In the genomic region with DNA sequence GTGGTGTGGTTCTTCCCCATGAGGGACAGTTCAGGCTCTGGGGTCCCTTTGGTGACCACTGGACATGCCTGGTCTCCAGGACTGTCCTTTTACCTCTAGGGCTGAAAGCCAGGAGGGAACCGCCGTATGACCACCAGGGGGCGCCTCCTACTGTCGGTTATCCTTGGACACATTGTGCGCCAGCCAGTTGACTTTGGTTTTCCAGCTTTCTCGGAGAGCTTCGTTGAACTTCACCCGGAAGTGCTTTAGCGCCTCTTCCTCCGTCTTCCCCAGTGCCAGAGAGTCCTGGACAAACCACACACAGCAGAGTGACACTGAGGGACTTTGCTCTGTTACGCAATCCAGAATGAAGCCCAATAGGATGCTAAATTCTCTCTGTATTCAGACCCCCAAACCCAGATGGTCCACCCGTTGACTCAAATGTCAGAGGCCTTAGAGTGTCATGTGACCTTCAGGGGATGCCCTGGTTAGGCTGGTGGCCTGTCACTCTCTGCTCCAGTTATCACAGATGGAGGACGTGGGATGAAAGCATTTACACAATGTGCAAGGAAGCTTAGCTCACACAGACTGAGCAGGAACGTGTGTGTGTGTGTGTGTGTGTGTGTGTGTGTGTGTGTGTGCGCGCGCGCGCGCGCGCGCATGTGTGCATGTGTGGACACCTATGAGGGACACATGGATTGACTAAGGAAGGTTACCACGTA, we compare ENCODE assay signal across 8 mouse cellular contexts. TPM values are rescaled to one million over a fixed set of nuclear protein-coding genes. Genes with fewer than 3 reads are reported as not detected.
DNase-seq lines count a peak whose midpoint lies in the region; ATAC-seq and TF ChIP-seq lines count a peak whose summit lies in the region.

No protein-coding gene starts in this region.

- peak; percentile 85 for DNase-seq in B cell, adult 2 months
- DNase-seq in ZHBTc4 (ENCODE audit: low read depth, low spot score) = peak; percentile 86
- DNase-seq in cerebellum, postnatal 4 days (ENCODE audit: low spot score in 2 of 2) = peak; percentile 72 to 78
- peak; percentile 86 to 88 for DNase-seq in kidney, postnatal 25 days
- DNase-seq in lung, adult 2 months = peak; percentile 70
- DNase-seq in retina, embryonic 14.5 days (ENCODE audit: low spot score) = peak; percentile 85
- peak; percentile 47 for DNase-seq in urinary bladder, postnatal 10 days (ENCODE audit: low spot score)

- TF ChIP-seq CTCF in lung, adult 2 months (IDR thresholded peaks at IDR 0.05; ENCODE audit: insufficient read depth, low read length) = peak; percentile 68

- H3K4me1 ChIP-seq in lung, adult 2 months (ENCODE audit: control insufficient read depth, insufficient read depth, low read length) = no peaks in the 10 kb centered on the region

- TF ChIP-seq POLR2A in lung, adult 2 months (IDR thresholded peaks at IDR 0.05; ENCODE audit: borderline replicate concordance, extremely low read depth, low read depth, low read length) = no peak

- H3K4me3 ChIP-seq in lung, adult 2 months (replicated peaks; ENCODE audit: extremely low read depth, low read depth, low read length) = no peak overlapping the region

- 63% methylated on average over 24 of the region's 24 CpGs for WGBS in lung, adult 2 months

- ATAC-seq in granulocyte monocyte progenitor cell, adult 5-6 weeks (replicated peaks; ENCODE audit: poor library complexity, severe bottlenecking) = peak; percentile 28

RNA-seq across cellular contexts. Expression of gene Pik3cd, which starts 51.7 kb away (rescaled TPM):
- total RNA-seq in granulocyte monocyte progenitor cell, adult 5-6 weeks (2014; fragmentation: Nextera tagmentation) = 72.9 and 80.4 TPM in 2 replicates
- 64.5 and 81.6 TPM in 2 replicates for total RNA-seq in granulocyte monocyte progenitor cell, adult 5-6 weeks (2017)
- polyA plus RNA-seq in lung, adult 2 months (2012; rRNA removed) = 14.6 and 19.3 TPM in 2 replicates
